Mouse (Mus musculus): ENCODE results near the gene 1700012A03Rik.
A peak's percentile ranks its signal among the peaks of the same experiment; 100 is the strongest.

The 1700012A03Rik gene

GRCm38 (mm10) chr6:32049951-32050345, at the start of gene 1700012A03Rik:
1700012A03Rik (plus strand) TSS chr6:32050246.
- DNase-seq (ENCODE audit: low spot score in 2 of 2): no peak

DNA sequence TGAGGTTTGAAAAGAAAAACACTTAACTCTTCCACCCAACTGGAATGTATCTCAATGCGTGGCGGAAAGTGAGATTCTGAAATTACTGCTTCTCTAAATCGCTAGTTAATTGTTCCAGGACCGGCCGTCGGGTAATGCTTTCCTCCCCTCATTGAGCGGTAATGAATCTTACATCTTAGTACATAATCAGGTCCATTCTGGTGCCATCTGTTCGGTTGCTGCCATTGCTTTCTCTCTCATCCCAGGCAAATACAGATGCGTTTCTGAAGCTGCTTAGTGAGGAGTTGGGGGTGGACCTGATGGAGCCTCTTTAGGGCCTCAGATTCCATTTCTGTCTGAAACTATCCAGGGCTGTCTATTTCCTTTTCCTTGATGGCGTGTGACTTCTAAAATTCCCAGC, 45.8 kb upstream of the 1700012A03Rik start:
- no peak for DNase-seq (ENCODE audit: low spot score in 2 of 2)

GRCm38 (mm10) chr6:32005914-32006313, 44.1 kb upstream of the 1700012A03Rik start:
- no peak for DNase-seq (ENCODE audit: low spot score in 2 of 2)

- DNase-seq (ENCODE audit: low spot score in 2 of 2): no peak
Observed at GRCm38 (mm10) chr6:32006382-32006781, 43.7 kb upstream of the 1700012A03Rik start.

- no peak for DNase-seq (ENCODE audit: low spot score in 2 of 2)
Observed at GRCm38 (mm10) chr6:32007336-32007735, 42.7 kb upstream of the 1700012A03Rik start.

GRCm38 (mm10) chr6:32016841-32017240, 33.2 kb upstream of the 1700012A03Rik start:
- no peak for DNase-seq (ENCODE audit: low spot score in 2 of 2)

DNA sequence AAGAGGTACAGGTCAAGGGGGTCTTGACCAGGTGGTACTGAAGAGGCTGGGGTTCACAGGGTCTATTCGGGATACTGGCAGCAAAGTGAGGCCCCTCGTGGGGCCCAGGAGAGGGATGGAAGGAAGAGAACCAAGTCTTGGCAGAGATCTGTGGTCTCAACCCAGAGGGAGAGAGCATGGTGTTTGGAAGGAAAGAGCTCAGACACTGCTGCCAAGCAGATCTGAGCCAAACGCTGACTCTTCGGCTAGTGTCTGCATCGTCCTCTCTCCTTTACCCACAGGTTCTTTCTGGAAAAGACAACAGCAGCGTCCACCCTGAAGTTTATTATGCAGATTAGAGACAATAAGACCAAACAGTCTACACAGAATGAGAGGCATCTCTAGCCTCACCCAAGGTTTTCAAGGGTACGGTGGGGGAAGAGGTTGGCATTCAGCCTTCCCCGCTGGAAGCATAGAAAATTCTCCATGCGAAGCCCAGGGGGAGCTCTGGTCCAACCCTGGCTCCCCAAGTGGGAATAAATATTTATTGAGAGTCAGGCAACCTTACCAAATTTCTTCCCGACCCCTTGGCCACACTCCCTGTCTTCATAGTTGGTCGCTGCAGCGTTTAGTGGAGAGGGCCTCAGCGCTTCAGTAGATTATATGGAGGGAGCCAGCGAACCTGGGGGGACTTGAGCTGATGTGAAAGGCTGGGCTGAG, 32.5 kb upstream of the 1700012A03Rik start:
- peak in 1 of 2 experiments; percentile 2 for DNase-seq (ENCODE audit: low spot score in 2 of 2)

DNA sequence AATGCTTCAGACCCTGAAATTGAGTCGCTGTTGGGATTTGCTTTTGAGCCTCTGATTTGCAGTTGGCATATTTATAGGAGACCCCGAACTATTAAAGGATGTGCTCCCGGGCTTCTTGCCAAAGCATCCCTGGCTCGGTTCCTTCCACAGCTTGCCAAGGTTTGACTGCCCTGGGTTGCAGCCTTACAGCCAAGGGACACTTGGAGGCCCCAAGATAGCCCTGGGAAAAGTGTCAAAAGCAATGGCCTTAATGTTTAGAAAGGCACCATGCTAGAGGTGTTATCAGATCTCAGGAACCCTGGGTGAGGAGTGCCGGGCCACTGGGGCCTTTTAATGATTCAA, 32.0 kb upstream of the 1700012A03Rik start:
- DNase-seq (ENCODE audit: low spot score in 2 of 2): peak in 1 of 2 experiments; percentile 6

DNA sequence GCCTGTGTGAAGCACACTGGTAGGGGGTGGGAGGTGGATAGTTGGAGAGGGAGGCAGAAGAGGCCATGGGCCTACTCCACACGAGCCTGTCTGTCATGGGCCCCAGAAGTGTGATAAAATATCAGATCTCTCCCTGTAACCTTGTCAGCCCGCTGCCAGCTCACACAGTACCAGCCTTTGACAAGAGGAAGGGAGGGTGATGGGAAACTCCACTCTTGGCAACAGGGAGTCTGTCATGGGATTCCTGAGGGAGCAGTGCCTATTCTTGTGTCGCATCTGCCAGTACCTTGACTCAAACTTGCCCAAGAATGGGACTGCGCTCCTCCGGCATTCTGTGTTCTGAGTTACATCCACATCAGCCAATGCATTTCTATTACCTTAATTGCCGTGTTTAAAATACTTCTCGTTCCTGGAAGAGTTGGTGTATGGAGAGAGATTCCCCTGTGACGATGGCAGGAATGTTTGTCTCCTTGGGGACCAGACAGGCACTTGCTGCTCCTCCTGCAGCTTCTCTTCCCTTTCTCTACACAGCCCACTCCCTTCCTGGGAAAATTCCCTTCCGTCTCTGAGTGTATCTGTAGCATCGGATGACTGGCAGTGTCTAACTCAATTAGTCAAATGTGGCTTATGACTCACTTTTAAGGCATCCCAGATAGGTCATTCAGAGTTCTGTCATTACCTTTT, 28.1 kb upstream of the 1700012A03Rik start:
- DNase-seq (ENCODE audit: low spot score in 2 of 2): no peak

DNA sequence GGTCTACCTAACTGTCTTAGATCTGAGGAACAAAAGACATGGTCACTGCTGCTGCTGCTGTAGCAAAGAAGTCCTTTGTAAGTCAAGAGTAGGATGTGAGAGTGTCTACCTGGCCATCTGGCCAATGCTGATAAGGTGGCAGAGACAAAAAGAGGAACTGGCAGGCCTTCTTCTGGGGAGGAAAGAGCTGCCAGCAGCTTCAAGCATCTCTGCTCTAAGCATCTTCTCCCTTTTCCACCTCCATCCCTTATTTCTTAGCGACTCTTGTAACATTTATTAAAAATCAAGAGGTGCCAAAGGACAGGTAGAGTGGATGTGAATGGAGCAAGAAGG, 27.5 kb upstream of the 1700012A03Rik start:
- DNase-seq (ENCODE audit: low spot score in 2 of 2): no peak

DNA sequence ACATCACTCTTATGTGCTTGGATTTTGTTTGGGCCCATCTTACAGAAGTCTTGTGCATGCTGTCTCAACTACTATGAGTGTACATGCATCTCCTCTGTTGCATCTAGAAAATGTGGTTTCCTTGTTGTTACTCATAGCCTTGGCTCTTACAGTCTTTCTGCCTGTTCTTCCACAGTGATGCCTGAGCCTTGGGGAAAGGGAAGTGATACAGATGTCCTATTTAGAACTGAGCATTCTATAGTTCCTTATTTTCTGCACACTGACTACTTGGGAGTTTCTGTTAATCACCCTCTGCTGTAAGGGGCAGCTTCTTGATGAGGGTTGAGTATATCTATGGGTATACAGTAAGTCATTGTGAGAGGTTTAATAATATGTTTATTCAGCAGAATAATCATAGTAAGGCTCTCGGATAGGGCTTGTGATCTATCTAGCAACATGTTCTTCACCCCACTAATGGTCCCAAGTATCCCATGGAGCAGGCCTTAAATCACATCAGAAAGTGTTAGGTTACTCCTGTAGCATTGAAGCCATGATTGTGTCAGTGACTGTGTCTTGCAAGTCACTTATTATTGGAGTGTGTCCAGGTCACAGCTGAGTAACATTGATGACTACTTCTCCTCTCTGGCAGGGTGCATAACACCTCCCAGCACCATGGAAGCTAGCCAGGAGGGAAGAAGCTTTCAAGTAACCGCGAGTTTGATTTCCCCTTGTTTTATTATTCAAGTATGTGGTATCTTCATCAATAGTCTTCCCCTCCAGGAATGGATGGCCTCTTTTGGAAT, 21.6 kb upstream of the 1700012A03Rik start:
- DNase-seq (ENCODE audit: low spot score in 2 of 2): no peak

- DNase-seq (ENCODE audit: low spot score in 2 of 2): no peak
Observed at GRCm38 (mm10) chr6:32034226-32034625, 15.8 kb upstream of the 1700012A03Rik start.

GRCm38 (mm10) chr6:32045344-32045743, 4.7 kb upstream of the 1700012A03Rik start:
- no peak for DNase-seq (ENCODE audit: low spot score in 2 of 2)

DNA sequence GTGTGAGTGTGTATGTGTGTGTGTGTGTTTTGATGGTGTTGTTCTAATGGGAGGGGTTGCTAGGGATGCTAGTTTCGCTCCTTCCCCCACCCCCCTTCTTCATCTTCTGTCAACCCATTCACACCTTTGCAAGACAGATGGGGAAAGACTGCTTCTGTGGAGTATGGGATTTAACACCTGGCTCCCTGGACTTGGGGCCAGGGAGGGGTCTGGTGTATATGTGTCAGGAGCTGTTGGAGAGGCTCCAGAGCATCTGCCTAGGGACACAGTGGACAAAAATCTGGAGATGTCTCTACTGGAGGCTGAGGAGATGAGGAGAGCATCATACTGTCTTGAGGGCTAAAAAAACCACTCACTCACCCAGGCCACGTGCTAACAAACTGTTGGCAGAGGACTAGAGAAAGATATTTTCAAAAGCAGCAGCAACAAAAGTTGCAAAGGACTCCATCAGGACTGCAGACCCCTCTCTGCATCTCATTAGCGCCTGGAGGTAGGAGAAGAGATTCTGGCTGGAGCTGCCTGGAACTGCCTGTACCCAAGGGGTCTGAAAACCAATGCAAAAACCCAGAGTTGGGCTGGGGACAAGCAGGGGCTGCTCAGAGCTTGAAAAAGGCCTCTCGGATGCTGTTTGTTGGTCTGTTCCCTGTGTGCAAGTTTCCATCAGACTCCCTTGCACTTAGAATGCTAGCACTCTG, 643 bp upstream of the 1700012A03Rik start:
- no peak for DNase-seq (ENCODE audit: low spot score in 2 of 2)

GRCm38 (mm10) chr6:32052135-32052915, 2.3 kb downstream of the 1700012A03Rik start:
- no peak for DNase-seq (ENCODE audit: low spot score in 2 of 2)

DNA sequence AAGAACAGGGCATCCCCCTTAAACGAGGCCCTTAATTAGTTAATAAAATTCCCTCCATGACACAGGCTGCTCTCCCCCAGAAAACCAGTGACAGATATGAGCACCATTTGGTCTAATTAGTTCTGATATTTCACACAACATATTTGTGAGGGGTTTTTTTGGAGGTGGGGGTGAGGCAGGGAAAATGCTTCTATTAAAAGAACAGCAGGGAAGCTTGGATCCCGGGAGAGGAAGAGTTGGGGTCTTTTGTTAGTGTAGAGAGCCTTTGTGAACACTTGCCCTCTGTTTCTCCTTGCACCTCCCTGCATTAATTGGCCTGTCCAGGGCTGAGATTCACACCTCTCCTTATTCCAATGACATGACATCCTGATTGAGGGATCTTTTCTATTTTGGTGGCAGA, 6.5 kb downstream of the 1700012A03Rik start:
- DNase-seq (ENCODE audit: low spot score in 2 of 2): no peak

DNA sequence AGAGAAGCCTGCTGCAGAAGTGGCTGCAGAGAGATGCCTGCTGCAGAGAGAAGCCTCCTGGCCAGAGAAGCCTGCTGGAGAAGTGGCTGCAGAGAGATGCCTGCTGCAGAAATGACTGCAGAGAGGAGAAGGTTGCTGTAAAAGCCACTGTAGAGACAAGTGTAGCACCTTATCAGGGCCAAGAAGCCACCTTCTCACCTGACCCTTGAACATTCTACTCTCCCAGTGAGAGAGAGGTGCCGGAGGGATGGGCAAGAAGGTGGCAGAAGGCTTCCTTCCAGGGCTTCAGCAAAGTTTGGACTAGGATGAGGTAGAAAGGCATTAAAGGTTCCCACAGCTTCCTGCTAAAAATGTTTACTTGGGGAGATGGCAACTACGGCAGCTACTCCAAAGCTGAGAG, 8.5 kb downstream of the 1700012A03Rik start:
- no peak for DNase-seq (ENCODE audit: low spot score in 2 of 2)

GRCm38 (mm10) chr6:32060641-32061040, 10.6 kb downstream of the 1700012A03Rik start:
- DNase-seq (ENCODE audit: low spot score in 2 of 2): no peak

DNA sequence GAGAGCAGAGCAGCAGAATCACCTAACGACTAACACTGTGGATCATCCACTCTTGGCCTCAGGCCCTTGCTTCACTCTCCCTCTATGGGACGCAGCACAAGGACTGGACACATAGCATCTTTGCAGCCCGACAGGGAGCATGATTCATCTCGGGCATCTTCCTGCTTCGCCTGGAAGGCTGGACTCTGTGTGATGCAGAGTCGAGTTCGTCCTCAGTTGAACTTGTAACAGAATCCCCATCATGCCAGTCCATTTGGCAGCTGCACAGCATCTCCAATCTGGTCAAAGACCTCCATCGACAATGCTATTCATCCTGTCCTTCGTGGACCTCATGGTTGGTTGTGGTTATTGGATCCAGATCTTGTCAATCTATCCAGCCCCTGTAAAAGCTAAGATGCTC, 11.2 kb downstream of the 1700012A03Rik start:
- no peak for DNase-seq (ENCODE audit: low spot score in 2 of 2)

DNA sequence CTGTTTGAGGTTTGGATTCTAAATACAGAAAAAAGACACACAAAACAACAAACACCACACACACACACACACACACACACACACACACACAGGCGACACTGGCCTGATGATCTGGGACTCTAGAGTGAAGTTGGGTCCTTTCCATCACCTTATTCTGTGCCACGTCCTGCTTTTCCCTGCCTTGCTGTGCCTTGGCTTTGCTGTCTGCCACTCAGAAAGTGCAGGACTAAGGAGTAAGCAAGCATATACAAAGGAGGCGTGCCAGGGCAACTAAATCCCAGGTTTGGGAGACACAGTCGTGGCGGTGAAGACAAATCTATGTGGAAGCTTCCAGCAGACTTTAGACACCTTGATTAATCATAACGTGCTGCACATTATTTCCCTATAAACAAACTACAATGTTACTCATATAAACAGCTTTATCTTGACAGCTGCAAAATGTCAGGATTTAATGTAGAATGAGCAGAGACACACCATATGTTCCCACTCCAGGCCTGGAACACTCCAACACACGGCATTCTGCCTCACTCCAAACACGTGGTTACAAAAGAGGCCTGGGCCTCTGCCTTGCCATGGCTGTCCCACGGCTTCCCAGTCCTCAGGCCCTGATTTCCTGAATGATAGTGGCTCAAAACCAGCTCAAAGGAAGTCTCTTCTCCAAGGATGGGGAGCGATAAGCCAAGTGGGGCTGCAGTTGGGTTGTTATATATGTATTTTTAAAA, 15.9 kb downstream of the 1700012A03Rik start:
- DNase-seq (ENCODE audit: low spot score in 2 of 2): no peak

DNA sequence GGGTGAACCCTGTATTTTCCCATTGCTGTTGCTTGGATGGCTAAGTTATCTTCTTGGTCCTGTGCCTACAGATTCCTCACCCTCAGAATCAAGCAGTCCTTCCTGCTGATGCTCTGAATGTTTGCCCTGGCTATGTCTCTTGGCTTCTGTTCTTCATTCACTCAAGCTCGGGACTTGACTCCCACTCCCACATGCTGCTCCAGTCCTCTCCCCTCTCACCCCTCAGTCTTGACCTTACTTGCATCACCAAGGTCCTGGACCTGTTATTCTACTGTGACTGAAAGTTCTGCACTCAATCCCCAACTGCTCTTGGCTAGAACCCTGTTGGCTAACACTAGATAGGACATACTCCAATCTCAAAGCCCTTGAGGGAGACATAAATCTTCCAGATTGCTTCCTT, 22.1 kb downstream of the 1700012A03Rik start:
- DNase-seq (ENCODE audit: low spot score in 2 of 2): no peak

Data from urinary bladder, adult 18-20 months (tissue).